Mouse (Mus musculus): ENCODE results near the gene Lexm.

Lexm gene

GRCm38 (mm10) chr4:106617056-106617455 is at the start of gene Lexm:
TSS of gene Lexm (minus strand) at chr4:106617241.
- DNase-seq (ENCODE audit: low read depth, low spot score): no peak

DNA sequence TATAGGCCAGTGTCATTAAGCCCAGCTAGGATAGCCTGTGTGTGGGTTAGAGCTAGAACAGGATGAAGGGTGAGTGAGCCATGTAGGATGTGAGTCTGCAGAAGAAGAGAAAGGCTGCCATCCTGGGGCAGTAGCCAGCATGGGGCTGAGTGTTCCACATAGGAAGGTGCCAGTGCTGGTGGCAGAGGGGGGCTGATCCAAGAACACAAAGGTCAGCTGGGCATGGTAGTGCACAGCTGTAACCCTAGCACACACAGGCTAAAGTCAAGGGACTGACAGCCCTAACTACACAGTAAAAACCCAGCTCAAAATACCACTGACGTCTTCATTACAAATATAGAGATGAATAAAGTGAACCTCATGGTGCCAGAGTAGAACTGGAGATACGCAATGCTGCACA is 49.5 kb upstream of the Lexm start:
- DNase-seq (ENCODE audit: low read depth, low spot score): no peak

DNA sequence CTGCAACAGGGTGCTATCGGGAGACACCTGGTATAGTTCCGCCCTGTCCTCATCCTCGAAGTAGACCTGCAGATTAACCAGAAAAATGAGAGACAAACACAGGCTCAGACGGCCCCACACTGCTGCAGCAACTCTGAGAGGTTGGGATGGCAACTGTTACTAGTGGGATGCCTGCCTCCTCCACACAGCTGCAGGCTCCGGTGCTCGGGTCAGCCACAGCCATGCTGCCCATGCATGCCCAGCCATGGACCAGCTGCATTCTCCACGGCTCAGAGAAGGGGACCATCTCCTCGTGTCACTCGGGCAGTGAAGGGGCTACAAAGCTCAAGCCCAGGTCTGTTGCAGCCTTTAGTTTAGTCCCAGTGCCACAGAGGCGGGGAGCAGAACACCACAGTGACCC is 48.6 kb upstream of the Lexm start:
- no peak for DNase-seq (ENCODE audit: low read depth, low spot score)

- DNase-seq (ENCODE audit: low read depth, low spot score): no peak
These were observed 48.2 kb upstream of the Lexm start for GRCm38 (mm10) chr4:106665269-106665668.

GRCm38 (mm10) chr4:106664697-106665096 is 47.7 kb upstream of the Lexm start:
- DNase-seq (ENCODE audit: low read depth, low spot score): no peak

GRCm38 (mm10) chr4:106663956-106664470 is 47.0 kb upstream of the Lexm start:
- DNase-seq (ENCODE audit: low read depth, low spot score): no peak

DNA sequence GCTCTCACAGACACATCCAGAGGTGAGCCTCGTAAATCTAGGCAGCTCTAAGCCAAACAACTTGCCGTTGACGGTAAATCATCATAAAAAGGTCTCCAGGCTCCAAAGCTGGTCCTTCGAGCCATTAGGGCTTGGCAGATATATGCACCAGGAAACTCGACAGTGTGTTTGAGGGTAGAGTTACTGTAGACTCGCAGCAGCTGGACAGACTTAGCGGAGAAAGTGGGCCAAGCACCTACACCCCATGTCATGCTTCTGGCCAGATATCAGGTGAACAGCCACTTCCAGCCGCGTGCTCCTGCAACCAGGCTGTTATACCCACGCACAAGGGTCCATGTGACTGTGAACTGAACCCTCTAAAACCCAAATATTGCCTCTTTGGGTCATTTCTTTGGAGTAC is 38.6 kb upstream of the Lexm start:
- no peak for DNase-seq (ENCODE audit: low read depth, low spot score)

DNA sequence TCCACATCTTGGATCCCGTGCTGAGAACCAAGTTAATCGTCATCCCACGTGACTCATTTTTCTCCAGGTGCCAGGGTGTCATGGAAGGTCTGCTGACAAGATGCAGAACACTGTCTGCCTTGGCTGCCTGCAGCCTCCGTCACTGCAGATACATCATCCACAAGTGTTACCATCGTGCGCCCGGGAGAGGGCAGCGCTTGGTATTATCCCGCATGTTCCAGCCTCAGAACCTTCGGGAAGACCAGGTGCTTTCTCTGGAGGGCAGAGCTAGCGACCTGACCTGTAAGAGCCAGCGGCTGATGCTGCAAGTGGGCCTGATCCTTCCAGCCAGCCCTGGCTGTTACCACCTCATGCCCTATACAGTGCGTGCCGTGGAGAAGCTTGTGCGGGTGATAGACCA is 36.0 kb upstream of the Lexm start:
- DNase-seq (ENCODE audit: low read depth, low spot score): no peak

GRCm38 (mm10) chr4:106652546-106652945 is 35.5 kb upstream of the Lexm start:
- DNase-seq (ENCODE audit: low read depth, low spot score): no peak

- DNase-seq (ENCODE audit: low read depth, low spot score): peak; percentile 97
These were observed 33.9 kb upstream of the Lexm start, which contains the start of gene Pars2 for GRCm38 (mm10) chr4:106650833-106651527. TSS of gene Pars2 (plus strand) at chr4:106651069.

DNA sequence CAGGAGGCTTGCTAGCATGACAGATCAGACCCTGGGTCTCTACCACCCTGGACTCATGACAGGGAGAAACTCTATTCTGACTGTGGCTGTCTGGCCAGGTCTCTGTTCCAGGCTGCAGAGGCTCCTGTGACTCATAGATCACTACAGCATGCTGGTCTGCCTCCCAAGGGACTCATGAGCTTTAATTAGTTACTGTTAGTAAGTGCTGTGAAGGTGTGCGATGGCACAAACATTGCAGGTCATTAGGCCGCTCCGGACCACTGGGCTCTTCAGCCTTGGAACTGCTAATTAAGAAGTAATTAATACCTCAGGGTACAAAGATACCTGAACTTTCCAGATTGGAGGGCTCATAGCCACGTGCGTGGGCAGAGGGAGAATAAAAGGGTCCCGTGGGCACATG is 30.1 kb upstream of the Lexm start:
- DNase-seq (ENCODE audit: low read depth, low spot score): no peak

DNA sequence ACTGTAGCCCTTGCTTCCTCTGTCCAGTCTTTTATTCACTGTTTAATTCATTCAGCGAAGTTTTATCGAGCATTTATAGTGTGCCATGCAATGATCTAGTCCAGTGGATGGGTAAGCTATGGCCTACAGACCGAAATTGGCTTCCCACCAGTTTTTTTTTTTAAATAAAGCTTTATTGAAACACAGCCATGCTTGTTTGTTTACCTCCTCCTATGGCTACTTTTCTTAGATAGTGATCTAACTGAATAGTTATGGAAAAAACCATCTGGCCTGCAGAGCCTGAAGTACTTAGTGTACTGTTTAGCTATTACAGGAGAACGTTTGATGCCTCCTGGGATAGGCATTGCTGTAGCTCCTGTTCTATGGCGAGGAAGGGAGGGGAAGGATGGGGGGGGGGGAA is 28.8 kb upstream of the Lexm start:
- no peak for DNase-seq (ENCODE audit: low read depth, low spot score)

DNA sequence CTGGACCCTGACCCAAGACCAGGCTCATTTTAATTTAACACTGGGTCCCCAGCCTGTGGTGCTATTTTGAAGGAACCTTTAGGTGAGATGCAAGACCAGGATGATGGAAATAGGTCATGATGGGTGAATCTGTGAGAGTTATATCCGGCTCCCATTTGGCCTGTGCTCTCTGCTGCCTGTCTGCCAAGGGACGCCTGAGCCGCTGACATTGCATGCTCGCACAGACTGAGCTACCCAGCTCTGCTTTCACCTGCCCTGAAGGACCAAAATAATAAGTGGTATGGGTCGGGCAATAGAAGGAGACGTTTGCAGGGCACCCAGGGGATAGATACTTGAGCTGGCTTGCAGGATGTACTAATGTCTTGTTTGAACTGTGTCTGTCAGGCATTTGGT is 27.2 kb upstream of the Lexm start:
- DNase-seq (ENCODE audit: low read depth, low spot score): no peak

GRCm38 (mm10) chr4:106643483-106644217 is 26.6 kb upstream of the Lexm start:
- no peak for DNase-seq (ENCODE audit: low read depth, low spot score)

- DNase-seq (ENCODE audit: low read depth, low spot score): no peak
These were observed 17.0 kb upstream of the Lexm start for GRCm38 (mm10) chr4:106634086-106634479.

GRCm38 (mm10) chr4:106633281-106634085 is 16.4 kb upstream of the Lexm start:
- DNase-seq (ENCODE audit: low read depth, low spot score): no peak

DNA sequence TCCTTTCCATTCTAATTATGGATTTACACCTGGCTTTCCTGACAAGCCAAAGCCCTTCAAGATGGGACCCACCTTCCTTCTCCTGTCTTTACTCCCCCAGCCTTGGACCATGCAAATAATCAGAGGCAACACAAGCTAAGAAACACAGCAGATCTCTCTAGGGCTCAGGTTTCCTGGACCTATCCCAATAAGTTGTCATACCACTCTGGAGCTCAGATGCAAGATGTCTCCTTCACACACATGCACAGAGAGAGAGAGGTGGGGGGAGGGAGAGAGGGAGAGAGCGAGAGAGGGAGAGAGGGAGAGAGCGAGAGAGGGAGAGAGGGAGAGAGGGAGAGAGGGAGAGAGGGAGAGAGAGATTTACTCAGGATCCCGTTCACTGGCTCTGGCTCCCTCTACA is 15.3 kb upstream of the Lexm start:
- no peak for DNase-seq (ENCODE audit: low read depth, low spot score)

DNA sequence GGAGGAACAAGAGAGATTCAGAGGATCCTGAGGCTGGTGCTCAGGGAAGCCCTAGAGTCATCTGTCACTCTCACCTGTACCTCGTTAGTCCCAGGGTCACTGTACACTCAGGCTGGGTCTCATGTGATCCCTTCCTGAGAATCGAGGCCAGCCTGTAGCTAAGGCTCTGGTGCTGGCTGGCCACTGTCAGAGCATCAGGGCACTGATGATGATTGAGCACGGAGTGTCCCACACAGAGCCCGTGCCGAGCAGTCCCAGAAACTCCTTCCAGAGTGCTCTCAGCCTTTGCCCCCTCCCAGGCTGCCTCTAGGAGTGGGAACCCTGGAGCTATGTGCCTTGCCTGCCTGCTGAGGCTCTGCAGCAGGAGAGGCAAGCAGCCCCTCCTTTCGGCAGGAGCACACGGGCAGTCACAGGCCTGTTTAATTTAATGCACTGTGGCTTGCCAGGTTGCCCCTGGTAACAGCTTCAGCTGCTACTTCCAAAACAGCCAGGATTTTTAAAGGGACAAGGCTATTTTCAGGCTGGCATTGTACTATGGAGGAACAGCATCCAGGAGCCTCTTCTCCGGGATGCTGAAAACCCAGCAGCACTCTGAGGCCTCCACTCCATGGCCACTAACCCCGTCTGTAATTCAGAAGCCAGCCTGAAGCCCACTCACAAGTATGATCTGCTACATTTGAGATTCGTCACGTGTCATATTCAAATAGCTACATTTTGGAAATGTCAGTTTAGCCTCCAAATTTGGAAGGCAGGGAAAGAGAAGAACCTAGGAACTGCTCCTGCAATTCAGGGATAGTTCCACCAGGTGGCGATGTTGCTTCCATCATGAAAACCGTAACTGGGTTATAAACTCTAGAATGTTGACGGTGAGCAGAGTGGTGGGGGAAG is 13.5 kb upstream of the Lexm start:
- peak; percentile 42 for DNase-seq (ENCODE audit: low read depth, low spot score)

DNA sequence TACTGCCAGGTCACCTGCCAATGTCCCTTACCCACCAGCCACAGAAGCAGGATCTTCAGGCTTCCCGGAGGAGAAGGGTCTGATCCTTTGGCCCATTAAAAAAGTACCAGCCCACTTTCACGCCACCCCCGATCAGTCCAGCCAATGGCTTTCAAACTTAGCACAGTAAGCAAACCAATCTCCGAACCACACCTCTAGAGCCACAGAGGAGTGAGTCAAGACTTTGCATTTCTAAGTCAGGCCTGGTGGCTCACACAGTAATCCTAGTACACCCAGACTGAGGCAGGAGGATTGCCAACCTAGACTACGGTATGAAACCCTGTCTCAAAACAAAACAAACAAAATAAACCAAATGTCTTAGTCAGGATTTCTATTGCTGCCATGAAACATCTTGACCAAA is 12.3 kb upstream of the Lexm start:
- no peak for DNase-seq (ENCODE audit: low read depth, low spot score)

- DNase-seq (ENCODE audit: low read depth, low spot score): no peak
These were observed 11.8 kb upstream of the Lexm start for GRCm38 (mm10) chr4:106628650-106629360.

DNA sequence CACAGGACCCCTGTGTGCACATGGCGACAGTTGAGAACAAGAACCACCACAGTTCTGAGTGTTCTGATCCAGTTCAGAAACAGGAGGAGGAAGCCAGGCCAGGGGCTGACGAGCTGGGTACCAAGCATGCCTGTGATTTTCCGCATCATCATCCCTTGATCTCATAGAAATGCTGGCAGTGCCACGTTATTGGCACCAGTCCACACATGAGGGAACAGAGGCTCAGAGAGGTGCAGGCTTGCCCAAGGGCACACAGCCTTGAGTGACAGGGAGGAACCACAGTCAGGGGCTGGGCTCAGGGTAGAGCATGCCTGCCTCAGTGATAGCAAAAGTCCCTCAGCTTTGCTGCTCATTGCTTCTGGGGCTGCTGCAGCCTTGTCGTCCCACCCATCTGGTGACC is 10.8 kb upstream of the Lexm start:
- DNase-seq (ENCODE audit: low read depth, low spot score): no peak

Measured in retina, adult 2 months (tissue).